Mouse (Mus musculus) limb, embryonic 14.5 days (tissue): ENCODE measurements around the gene Dctn2. TPM values are rescaled to one million over a fixed set of nuclear protein-coding genes. Genes with fewer than 3 reads are reported as not detected.
A peak's percentile ranks its signal among the peaks of the same experiment; 100 is the strongest.

Experiments used
- ATAC-seq: fragments of 200-750 bp; cut with Nextera tagmentation; 2 replicates; pipeline ENCODE4 v1.8.0; 2017; ENCODE audit warnings: low read depth, moderate number of reproducible peaks, moderate TSS enrichment; ENCODE audit not compliant: low FRiP score
- DNase-seq: peaks from one replicate; pipeline ENCODE4 v3.0.0-alpha.2; 2015; ENCODE audit warnings: low spot score
- H3K27ac ChIP-seq: fragments of 300-500 bp; sonication (generic); replicated peaks from 2 replicates; pipeline ENCODE4 v1.5.1; 2014; ENCODE audit warnings: low read depth, mild to moderate bottlenecking, low read length, moderate library complexity, mixed read lengths
- H3K27me3 ChIP-seq: fragments of 300-500 bp; sonication (generic); 2 replicates; pipeline ENCODE4 v1.6.1; 2014; ENCODE audit warnings: low read length, mixed read lengths; ENCODE audit not compliant: control insufficient read depth, insufficient read depth
- H3K36me3 ChIP-seq: fragments of 300-500 bp; sonication (generic); 2 replicates; pipeline ENCODE4 v1.6.1; 2014; ENCODE audit warnings: mild to moderate bottlenecking, low read length, moderate library complexity, mixed read lengths; ENCODE audit not compliant: control insufficient read depth, insufficient read depth
- H3K4me1 ChIP-seq: fragments of 300-500 bp; sonication (generic); 2 replicates; pipeline ENCODE4 v1.6.1; 2014; ENCODE audit warnings: antibody characterized with exemption, low read length, mixed read lengths; ENCODE audit not compliant: control insufficient read depth, insufficient read depth
- H3K4me2 ChIP-seq: fragments of 300-500 bp; sonication (generic); replicated peaks from 2 replicates; pipeline ENCODE4 v1.6.1; 2014; ENCODE audit warnings: low read depth, mild to moderate bottlenecking, low read length, moderate library complexity; ENCODE audit not compliant: severe bottlenecking
- H3K4me3 ChIP-seq: fragments of 300-500 bp; sonication (generic); replicated peaks from 2 replicates; pipeline ENCODE4 v1.5.1; 2014; ENCODE audit warnings: low read length
- H3K9ac ChIP-seq: fragments of 300-500 bp; sonication (generic); 2 replicates; pipeline ENCODE4 v1.6.1; 2014; ENCODE audit warnings: mild to moderate bottlenecking, low read depth, low read length, moderate library complexity; ENCODE audit not compliant: severe bottlenecking
- H3K9me3 ChIP-seq: fragments of 300-500 bp; sonication (generic); 2 replicates; pipeline ENCODE4 v1.6.1; 2016; ENCODE audit warnings: low read length; ENCODE audit not compliant: control insufficient read depth
- POLR2A ChIP-seq: fragments of 200-500 bp; IDR thresholded peaks from 2 replicates; pipeline ENCODE4 v1.8.0; 2012; ENCODE audit warnings: inconsistent platforms, mild to moderate bottlenecking, moderate library complexity, borderline replicate concordance; ENCODE audit not compliant: insufficient read depth, insufficient read length; ENCODE audit errors: extremely low read depth
- WGBS: fragments of 180-500 bp; shearing (Covaris S2); extraction: QIAGEN DNeasy Blood & Tissue Kit; methylation state at CpG from one replicate; pipeline ENCODE4 v1.1.7; 2014; 5-methylcytosine and 5-hydroxymethylcytosine counted together
- polyA plus RNA-seq, 2 experiments: library from polyadenylated mRNA; depleted of rRNA in 1 of 2; stranded (reverse) in 1 of 2; unstranded in 1 of 2; fragments of >200 nt; fragmentation: Nextera tagmentation in 1 of 2; extraction: Ambion mirVana in 1 of 2; gene quantifications; 2 replicates each; pipeline versions ENCODE4 v1.2.1 to v1.2.3; 2012 to 2014

The Dctn2 gene
- polyA plus RNA-seq, 2 experiments = 168 to 221 TPM

DNA sequence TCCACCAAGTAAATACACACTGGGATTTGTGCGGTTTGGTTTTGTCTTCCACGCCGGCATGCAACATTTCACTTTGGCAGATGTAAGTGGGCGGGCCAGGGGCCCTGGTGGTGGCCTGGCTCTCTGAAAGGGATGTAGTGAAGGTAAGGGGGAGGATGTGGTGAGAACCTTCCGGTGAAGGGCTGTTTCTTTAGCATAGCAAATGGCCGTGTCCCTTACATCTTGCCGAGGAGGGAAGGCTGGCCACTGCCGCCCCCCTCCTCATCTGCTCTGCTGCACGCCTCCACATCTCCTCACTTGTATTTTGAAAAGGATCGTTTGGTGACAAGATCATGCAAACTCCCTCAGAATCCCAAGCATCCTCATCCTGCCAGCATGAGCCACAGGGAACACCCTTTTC lies 40.4 kb upstream of the Dctn2 start:
- WGBS = 22% methylated on average over 10 of the region's 10 CpGs
- H3K9me3 ChIP-seq = no peaks in the 10 kb centered on the region
- no peak for TF ChIP-seq POLR2A
- no peak overlapping the region for H3K4me2 ChIP-seq
- H3K9ac ChIP-seq = no peak overlapping the region
- DNase-seq (no peak), ATAC-seq (no peak)
- H3K27me3 ChIP-seq = no peaks in the 10 kb centered on the region; the same call in 1 of the 2 replicates
- no peak overlapping the region for H3K4me3 ChIP-seq
- no peak overlapping the region for H3K27ac ChIP-seq
- no peaks in the 10 kb centered on the region for H3K4me1 ChIP-seq
- no peaks in the 10 kb centered on the region for H3K36me3 ChIP-seq

DNA sequence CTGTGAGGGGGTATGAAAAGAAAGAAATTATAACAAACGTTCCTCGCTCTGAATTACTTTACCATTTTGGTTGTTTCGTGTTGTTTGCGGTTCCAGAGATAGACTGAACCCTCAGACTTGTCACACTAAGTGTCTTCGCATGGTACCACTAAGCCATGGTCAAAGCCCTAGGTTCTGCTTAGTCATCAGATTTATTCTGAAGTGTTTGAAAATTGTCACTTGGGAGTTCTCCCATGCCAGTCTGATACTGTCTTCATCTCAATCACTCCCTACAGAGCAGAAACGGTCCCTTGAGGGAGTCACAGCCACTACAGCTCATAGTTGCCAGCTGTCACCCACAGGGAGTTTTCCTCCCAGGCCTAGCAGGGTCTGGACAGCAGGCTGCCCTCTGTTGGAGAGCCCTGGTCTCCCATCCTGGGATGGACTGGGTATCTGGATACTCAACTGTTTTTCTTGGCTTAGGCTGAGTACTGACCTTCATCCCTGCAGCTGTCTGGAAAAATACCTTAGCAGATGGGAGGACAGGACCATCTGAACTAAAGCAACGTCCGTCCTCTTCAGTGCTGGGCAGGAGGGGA lies 39.8 kb upstream of the Dctn2 start:
- no peaks in the 10 kb centered on the region; the same call in 1 of the 2 replicates for H3K27me3 ChIP-seq
- no peak for TF ChIP-seq POLR2A
- no peaks in the 10 kb centered on the region for H3K9me3 ChIP-seq
- H3K4me1 ChIP-seq = no peaks in the 10 kb centered on the region
- no peak overlapping the region for H3K27ac ChIP-seq
- H3K9ac ChIP-seq = no peak overlapping the region
- no peak overlapping the region for H3K4me3 ChIP-seq
- no peak overlapping the region for H3K4me2 ChIP-seq
- DNase-seq (no peak), ATAC-seq (no peak)
- no peaks in the 10 kb centered on the region for H3K36me3 ChIP-seq
- 67% methylated on average over 8 of the region's 8 CpGs for WGBS

DNA sequence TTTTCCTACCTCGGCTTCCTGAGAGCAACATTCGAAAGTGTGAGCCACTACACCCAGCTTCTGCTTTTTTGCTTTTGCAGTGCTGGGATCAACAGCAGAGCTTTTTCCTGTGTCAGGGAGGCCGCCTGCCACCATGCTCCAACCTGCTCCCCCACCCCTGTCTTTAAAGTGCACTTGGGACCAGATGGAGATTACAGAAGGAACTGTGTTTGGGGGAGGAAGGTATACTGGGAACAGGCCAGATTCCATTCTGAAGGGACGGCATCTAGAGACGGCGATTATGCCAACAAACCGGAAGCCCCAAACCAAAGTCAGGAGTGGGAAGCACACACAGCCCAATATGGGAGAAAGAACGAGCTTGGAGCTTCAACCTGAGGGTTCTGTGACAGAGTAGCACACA lies 39.0 kb upstream of the Dctn2 start:
- no peak for TF ChIP-seq POLR2A
- no peaks in the 10 kb centered on the region for H3K36me3 ChIP-seq
- no peaks in the 10 kb centered on the region for H3K4me1 ChIP-seq
- DNase-seq = no peak
- H3K27me3 ChIP-seq = no peaks in the 10 kb centered on the region; the same call in 1 of the 2 replicates
- no peak overlapping the region for H3K4me2 ChIP-seq
- H3K9me3 ChIP-seq = no peaks in the 10 kb centered on the region
- H3K4me3 ChIP-seq = no peak overlapping the region
- WGBS = 74% methylated on average over 8 of the region's 8 CpGs
- no peak overlapping the region for H3K27ac ChIP-seq
- no peak overlapping the region for H3K9ac ChIP-seq
- no peak for ATAC-seq

- Histone ChIP-seq H3K27me3 (no peaks in the 10 kb centered on the region; the same call in 1 of the 2 replicates), H3K27ac (no peak overlapping the region), H3K9ac (no peak overlapping the region), H3K36me3 (0 out of 2 replicates have a peak, but pooled peaks cover 4% of the 10 kb centered on the region), H3K4me2 (no peak overlapping the region), H3K4me1 (no peaks in the 10 kb centered on the region), H3K9me3 (no peaks in the 10 kb centered on the region), H3K4me3 (no peak overlapping the region)
- 21% methylated on average over 4 of the region's 4 CpGs for WGBS
- no peak for TF ChIP-seq POLR2A
- DNase-seq = peak; percentile 72
- ATAC-seq = 0 out of 2 replicates have a peak, but pooled peaks have one; percentile 51
Observed at GRCm38 (mm10) chr10:127228897-127229296, 37.3 kb upstream of the Dctn2 start.

DNA sequence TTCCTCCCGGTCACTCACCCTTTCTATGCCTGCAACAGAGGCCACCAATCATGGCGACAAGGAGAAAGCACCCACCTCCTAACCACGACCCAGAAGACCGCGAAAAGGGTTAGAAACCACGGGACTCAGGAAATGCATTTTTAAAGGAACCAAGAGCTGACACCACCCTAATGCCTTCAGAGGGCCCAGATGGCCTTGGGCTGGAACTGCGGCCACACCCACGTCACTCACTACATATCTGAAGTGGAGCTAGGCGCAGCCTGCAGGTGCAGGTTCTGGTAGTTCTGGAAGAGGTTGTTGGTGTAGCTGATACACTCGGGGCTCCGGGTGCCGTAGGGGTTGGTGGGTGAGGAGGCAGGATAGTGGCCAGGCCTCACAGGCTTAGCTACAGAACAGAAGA lies 35.5 kb upstream of the Dctn2 start:
- ATAC-seq (no peak), DNase-seq (no peak)
- no peak for TF ChIP-seq POLR2A
- Histone ChIP-seq H3K36me3 (0 out of 2 replicates have a peak, but pooled peaks cover 5% of the 10 kb centered on the region), H3K4me1 (no peaks in the 10 kb centered on the region), H3K9ac (no peak overlapping the region), H3K9me3 (no peaks in the 10 kb centered on the region), H3K4me3 (no peak overlapping the region), H3K27ac (no peak overlapping the region), H3K27me3 (no peaks in the 10 kb centered on the region; the same call in 1 of the 2 replicates), H3K4me2 (no peak overlapping the region)
- WGBS = 80% methylated on average over 12 of the region's 12 CpGs
